Mouse (Mus musculus) stomach, postnatal 0 days (tissue): ENCODE results near the gene Cyp2c23.

Experiments
- CTCF ChIP-seq: IDR thresholded peaks from 2 replicates; pipeline ENCODE4 v1.5.1; 2016; ENCODE audit warnings: antibody characterized with exemption, low read depth, mild to moderate bottlenecking, moderate library complexity
- EP300 ChIP-seq: optimal IDR thresholded peaks from 2 replicates; pipeline ENCODE3; 2016; ENCODE audit warnings: antibody characterized with exemption

- TF ChIP-seq CTCF (no peak), EP300 (no peak)
Measured at GRCm38 (mm10) chr19:44007186-44007585, 21.8 kb downstream of the Cyp2c23 start.
